Mouse (Mus musculus): ENCODE measurements around the gene Amotl2.
"Not testable (repeated sequence)": the region's sequence is repeated elsewhere in the genome, so short reads cannot be mapped to it uniquely, and the experiment has no call there.

Amotl2 gene

DNA sequence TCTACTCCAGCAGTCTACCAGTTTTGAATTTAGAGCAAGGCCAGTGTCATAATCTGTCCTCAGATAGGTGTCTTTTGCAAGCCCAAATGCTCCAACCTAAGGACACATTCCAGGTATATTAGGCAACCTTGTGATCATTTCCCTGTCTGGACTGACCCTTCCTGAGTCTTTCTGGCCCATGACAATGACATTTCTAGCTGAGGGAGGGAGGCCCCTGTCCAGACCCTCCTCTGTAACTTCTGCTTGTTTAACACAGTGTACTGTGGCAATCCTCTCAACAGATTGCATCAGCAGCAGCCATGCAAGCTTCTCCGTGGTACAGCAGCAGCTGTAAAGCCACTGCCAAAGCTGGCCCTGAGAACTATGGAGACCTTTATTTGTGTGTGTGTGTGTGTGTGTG is 19.5 kb downstream of the Amotl2 start:
- peak; percentile 48 for DNase-seq

DNA sequence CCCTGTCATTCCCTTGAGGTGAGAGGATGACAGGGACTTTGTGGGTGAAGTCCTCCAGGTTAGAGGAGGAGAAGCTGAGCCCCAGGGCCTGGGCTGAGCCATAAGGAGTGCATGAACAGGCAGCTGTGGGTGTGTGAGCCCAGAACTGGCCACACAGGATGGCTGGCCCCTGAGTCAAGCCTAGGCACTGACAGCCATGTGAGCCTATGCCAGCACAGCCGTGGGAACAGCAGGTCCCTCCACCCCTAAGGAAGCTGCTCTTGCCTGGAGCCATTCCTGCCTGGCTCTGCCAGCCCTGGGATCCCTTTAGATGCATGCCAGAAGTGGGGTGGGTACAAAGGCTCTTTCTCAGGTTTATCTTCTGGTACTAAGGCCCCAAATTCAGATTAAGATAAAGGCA is 20.9 kb downstream of the Amotl2 start:
- DNase-seq: no peak

DNA sequence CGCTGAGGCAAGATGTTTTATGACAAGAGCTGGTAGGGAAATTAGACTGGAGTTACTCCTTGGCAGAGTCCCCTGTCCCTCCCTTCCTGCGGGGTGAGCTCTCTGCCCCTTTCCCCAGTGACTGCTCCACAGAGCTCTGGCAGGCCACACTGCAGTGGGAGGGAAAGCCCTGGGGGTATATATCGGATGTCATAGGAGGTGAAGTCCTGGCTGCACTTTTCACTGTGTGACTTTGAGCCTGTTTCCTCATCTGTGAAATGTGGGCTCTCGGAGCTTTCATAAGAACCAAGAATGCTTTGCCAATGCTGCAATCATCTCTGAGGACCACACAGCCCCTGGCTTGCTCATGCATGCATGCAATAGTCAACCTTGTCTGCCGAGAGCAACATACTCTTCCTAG is 30.3 kb downstream of the Amotl2 start:
- DNase-seq: no peak

DNA sequence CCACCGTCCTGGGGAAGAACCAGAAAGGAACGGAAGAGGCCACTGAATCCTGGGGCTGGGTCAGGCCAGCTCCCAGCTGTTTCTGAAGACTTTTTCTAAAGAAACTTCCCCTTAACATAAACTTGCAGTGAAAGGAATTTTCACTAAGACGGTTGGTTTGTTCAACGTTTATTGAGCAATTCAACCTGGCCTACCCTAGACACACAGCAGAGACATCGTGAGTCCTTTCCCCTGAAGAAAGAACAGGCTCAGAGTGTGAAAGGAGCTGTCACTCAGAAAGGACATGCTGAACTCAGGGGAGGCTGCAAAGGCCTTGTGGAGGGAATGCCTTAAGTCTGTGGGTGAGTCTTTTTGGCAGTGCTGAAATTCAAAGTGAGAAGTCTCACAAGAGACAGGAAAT is 31.4 kb downstream of the Amotl2 start:
- no peak for DNase-seq

DNA sequence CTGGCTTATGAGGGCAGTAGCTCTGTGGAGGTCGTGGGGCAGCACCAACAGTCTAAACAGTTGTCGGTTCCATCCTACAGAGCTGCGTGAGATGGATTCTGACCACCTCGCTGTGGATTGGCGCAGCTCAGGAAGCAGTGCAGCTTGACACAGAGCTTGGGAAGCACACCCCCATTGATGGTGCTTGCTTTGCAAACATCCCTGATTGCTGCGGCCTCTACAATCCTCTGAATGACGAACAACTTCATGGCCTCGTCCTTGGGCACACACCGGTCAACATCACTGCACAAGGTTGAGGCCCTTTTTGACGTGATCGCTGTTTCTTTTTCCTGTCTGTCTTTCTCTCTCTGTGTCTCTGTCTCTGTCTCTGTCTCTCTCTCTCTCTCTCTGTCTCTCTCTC is 32.7 kb downstream of the Amotl2 start:
- no peak for DNase-seq

DNA sequence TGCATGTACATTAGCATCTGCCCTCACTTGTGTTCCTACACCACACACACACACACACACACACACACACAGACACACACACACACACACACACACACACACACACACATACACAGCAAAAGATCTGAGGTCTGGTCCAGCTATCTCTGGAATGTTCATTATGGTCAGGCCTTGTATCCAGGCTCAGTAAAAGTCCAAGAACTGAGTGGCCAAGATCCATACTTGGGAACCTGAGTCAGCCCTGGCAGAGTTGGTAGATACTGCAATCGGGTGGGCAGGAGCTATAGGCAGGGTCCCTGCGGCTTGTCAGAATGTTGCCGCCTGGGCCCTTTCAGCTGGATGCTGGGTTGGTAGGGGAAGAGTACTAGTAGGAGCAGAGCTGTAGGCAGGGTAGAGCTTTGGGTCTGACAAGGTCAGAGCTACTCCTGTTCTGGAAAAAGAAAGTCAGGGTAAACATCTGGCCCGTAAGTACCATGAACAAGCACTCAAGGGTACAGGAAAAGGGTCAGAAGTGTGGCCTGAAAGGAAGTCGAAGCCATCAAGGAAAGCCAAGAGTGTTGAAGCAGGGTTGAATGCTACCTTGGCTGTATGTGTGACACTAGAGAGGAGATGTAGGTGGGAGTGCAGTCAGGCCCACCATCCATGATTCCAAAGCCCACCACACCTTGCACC is 35.3 kb downstream of the Amotl2 start:
- DNase-seq: no peak

DNA sequence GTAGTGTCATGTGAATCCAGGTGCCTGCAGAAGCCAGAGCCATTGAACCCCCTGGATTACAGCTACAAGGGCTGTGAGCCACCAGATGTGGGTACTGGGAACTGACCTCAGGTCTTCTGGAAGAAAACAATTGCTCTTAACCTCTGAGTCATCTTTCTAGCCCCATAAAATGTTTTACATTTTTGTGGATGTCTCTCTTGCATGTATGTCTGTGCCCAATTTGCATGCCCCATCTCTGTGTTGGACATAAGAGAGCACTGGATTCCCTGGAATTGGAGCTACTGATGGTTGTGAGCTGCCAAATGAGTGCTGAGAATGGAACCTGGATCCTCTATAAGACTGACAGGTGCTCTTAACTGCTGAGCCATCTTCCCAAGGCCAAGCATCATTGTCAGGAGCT is 36.8 kb downstream of the Amotl2 start:
- no peak for DNase-seq

DNA sequence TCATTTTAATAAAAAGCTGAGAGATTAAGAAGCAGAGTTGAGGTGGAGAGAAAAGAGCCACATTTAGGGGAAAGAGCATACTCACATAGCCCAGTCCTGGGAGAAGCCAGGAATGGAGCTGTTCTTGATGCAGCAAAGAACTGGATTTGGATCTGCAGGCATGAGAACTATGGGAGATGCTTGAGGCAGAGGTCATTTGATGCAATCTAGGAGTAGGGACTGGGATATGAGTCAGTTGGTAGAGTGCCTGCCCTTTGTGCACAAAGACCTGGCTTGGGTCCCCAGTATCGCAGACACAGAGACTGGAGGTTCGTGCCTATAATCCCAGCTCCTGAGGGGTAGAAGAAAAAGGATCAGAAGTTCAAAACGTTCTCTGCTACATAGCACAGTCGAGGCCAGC is 38.7 kb downstream of the Amotl2 start:
- no peak for DNase-seq

DNA sequence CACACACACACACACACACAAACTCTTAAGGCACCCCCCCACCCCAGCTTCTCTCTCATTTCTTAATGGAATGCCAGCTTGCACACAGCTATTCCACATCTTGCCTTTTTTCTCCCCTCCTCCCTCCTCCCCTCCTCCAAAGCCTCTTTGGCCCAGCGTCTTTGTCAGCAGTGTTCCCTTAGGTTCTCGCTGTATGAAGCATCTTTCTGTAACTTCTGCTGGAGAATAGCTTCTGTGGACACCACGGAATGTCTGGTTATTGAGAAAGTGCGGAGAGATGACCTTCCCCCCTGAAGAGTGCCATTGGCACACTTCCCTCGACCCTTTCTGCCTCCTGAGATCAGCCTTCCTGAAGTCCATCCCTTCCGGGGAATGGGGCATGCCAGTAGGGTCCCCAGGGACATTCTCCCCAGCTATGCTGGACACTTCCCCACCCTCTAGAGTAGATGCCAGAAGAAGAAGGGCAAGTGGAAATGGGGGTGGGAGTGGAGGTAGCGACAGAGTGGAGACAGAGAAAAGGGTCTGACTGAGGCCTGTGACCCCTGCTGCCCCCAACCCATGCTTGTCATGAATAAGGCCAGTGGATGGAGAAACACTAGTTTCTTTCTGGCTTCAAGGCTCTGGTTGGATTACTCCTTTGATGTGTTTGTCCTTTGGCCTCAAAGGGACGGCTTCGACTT is 39.3 kb downstream of the Amotl2 start:
- no peak for DNase-seq

DNA sequence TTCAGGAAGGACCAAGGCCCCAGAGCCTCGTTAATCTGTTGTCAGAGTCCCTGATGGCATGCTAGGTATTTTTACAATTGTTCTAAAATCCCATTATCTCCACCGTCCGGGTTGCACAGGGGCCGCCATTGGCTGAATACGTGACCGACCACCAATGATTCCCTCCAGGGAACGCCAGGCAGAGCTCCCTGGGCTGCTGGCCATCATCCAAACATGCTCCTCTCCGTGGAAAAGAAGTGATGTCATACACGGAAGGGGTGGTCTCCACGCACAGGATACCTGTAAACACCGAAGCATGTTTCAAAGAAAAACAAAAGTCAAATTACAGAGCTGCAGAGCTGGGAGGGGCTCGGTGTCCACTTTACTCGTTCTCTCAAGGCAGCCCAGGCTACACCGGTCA is 39.9 kb downstream of the Amotl2 start:
- DNase-seq: no peak

DNA sequence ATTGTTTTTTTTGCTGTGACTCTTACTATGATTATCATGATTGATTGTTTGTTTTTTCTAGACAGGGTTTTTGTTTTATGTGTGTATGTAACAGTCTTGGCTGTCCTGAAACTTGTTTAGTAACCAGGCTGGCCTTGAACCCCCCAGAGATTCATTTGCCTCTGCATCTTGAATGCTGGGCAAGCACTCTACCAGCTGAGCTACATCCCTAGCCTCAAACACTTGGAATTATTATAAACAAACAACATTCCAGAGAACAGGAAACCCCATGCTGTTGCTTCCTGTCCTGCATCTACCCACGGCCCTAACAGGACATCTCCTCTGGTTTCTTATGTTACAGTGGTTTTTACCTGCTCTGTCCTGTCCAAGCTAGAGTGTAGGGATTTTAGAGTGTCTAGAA is 42.4 kb downstream of the Amotl2 start:
- DNase-seq: no peak

DNA sequence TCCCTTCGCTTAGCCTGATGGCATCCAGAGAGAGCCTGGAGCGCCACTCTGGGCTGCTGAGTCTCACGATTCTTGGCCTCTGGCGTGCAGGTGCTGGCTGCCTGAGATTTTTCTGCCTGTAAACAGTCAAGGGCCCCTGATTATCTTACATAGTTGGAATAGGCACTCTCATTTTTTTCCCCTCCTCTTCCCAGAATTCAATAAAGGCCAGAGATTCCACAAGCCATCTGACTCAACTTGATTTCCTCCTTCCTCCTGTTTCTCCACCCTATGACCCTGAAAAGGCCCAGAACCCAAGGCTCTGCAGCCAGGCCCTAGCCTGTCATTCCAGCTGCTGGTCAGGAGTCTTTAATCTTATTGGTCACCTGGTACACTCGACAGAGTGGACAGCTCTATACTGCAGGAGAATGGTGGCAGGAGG is 43.1 kb downstream of the Amotl2 start:
- DNase-seq: peak; percentile 41

DNA sequence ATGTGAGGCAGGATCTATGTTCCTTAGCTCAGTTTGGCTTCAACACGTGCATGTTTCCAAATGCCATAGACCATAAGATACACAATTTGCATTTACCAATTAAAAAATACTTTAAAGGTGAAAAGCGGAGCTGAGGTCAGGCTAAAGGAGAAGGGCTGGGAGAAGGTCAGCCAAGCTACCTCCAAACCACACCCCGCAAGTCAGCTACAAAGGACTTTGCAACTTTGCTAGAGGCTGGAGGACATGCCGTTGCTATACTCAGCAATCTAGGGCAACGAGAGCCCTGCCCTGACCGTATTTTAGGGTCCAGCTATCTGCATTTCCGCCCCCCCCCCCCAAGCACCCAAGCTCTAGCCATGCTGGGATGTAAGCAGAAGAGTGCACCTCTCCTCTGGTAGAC is 45.1 kb downstream of the Amotl2 start:
- no peak for DNase-seq

DNA sequence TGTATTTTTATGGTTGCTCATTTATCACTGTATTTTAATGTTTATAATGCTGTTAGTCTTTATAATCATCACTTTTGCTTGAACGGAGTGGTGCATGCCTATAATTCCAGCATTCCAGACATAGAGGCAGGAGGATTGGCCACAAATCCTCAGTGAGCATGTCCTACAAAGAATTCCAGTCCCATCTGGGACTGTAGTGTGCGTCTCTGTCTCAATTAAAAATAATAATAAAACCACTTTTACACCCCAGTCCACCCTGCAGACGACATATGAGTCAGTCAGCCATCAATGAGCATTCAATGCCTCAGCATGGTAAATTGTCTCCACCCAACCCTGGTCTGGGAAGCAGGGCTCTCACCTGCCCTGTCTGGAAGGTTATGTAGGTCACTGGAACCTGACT is 46.4 kb downstream of the Amotl2 start:
- no peak for DNase-seq

DNA sequence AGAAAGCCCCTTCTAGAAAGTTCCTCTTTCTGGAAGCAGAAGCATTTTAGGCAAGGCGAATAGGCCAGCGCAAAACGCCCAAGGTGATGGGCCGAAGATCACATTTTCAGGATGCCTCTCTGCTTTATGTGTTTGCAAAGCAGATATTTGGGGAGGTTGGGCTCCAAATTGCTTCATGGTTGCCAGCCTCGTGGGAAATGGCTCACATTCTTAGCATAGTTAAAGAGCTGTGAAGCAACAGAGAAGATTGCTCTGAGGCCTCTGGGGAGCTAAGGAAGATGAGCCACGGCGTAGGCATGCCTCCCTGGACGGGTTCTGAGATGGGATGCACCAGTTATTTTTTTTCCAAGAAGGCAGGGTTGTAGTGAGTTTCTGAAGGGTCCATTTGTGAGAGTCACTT is 47.0 kb downstream of the Amotl2 start:
- peak; percentile 42 for DNase-seq

DNA sequence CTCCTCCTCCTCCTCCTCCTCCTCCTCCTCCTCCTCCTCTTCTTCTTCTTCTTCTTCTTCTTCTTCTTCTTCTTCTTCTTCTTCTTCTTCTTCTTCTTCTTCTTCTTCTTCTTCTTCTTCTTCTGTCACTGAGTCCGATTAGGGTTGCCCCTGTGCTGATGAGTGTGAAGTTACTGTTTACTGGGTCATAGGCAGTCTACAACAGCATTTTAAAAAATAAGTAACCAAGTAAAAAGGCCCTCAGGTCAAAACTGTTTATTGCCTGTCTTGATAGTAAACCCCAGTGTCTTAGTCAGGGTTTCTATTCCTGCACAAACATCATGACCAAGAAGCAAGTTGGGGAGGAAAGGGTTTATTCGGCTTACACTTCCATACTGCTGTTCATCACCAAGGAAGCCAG is 48.1 kb downstream of the Amotl2 start:
- DNase-seq: not testable (repeated sequence)

DNA sequence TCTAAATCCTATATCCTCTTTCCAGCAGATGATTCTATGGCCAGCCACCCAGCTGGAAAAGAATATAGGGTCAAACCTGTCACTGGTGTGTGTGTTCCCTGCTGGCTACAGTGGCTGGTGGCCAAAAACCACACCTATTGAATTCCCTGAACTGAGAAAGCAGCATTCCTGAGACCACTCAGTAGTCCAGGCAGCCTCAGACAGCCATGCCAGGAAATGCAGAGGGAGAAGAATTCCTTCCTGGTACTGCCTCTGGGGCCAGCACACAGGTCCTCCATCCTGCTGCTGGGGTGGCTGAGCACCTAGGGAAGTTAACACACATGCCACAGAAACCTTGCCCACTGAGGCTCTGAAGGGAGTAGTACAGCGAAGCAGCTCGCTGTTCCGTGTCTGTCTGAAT is 50.3 kb downstream of the Amotl2 start:
- DNase-seq: peak; percentile 51

DNA sequence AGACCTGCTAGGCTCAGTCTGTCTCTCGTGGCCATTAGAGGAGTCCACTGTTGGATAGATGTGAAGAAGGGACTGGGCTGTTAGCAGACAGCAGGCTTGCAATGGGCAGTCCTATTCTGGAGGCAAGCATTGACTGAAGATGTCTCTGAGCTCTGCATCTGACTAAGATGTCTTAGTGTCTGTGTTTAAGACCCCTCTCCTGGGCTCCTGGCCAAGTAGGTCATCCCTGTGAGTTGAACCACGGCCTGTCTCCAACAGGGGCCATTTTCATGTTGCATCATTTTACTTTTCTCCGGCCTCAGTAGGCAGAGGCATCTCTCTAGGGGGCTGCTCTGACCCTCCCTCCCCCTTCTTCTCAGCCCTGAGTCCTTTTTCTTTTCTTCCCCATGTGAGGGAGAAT is 52.8 kb downstream of the Amotl2 start:
- DNase-seq: peak; percentile 25

DNA sequence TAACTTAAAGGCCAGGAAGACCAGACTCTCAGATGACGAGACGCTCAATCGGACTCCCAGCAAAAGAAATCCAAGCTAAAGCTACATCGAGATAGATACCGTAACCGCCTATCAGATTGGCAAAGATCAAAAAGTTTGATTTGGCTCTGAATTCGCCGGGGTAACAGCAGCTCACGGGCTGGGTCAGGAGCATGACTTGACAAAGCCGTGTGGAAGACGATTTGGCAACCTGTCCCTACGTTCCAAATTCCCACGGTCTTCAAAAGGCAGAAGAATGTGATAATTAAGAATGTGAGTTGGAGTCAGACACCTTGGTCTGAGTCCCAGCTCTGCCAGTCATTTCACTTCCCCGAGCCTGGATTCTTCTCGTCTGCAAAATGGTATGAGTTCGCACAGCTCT is 53.7 kb downstream of the Amotl2 start:
- no peak for DNase-seq

DNA sequence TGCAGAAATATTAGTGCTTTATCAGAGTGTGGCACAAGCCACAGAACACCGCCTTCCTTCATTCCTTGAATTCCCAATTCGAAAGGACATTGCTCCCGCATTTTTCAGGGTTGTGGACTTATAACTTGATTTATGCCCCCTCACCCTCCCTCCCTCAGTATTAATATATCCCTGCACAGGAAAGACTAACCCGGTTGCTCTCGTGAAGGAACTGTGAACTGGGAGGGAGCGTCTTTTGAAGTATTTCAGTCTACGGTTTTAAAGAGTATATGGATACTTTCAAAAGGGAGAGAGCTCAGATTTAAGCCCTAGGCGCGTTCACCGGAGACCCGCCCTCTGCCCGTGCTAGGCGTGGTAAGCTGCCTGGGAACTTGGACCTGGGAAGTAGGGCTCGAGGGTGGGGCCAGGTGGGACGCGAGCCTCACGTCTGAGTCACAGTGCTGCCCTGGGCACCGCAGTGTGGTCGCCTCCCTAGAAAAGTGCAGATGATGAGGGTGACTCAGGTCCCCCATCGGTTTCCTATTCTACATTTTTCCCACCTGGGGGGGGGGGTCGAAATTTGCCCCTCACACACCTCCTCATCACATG is 54.9 kb downstream of the Amotl2 start:
- peak; percentile 52 for DNase-seq

DNA sequence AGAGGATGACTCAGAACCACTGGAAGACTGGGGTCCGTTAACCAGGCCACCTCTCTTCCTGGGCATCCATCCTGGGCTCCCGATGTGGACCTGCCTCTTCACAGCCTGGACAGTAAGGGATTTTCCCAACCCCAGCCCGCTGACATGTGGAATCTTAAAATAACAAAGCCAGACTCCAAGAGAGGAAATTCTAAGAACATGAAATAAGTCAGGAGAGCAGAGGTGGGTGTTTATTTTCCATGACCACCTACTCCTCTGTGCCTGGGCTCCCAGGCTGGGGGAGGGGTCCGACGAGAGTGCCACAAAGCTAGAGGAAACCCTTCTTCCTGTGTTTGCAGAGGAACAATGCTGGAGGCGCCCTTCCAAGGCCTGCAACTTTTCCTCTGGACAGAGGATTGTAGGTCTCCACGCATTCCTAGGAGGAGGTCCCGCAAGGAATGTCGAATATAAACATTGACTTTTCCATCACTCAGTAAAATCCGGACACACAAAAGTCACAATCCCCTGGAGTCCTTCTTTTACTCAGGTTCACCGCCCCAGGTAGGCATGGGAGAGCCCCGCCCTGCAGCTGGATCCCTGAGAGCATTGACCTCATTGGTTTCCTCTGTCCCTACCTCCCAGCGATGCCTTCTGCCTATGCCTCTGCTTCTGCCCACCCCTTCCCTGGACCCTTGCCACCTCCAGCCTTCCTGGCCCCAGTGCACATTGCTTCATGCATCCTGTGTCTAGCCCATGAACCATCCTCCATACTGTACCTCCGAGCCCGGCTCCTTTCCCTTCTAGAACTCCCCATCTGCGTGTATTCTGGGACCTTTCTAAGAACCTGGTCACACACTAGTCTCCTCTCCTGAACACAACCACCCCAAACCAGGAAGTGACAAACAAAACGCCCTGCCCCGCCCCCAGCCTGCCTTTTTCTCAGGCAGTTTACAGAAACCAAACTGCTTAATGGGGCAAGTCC is 61.4 kb downstream of the Amotl2 start:
- peak; percentile 90 for DNase-seq

DNA sequence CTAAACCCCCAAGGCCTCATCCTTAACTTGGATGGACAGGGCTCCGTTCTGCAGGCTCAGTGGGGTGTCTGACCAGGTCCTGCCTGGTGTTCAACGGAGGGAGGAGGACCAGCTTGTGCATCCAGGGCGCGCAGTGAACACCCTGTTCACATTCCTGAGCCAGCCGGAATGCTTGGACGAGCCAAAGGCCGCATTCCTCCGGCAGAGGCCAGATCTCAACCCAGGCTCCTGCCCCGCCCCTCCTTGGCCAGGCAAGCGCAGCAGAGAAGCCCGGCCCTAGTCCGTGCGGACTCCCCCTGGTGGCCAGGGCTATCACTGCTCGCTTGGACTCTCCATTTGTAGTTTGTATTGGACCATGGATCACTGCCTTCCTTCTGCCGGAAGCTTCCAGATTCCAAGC is 63.0 kb downstream of the Amotl2 start:
- DNase-seq: peak; percentile 98
